Mouse (Mus musculus) fat pad, adult 2 months (tissue): Measurements from ENCODE around the gene Ccdc33.
A peak's percentile ranks its signal among the peaks of the same experiment; 100 is the strongest.

ENCODE experiments used
- DNase-seq: peaks from one replicate; pipeline ENCODE4 v3.0.0-alpha.2; 2011; ENCODE audit warnings: low read depth, low spot score; ENCODE audit errors: extremely low read depth

Ccdc33 gene

GRCm38 (mm10) chr9:58092581-58093269, 25.9 kb downstream of the Ccdc33 start:
- peak; percentile 82 for DNase-seq

DNA sequence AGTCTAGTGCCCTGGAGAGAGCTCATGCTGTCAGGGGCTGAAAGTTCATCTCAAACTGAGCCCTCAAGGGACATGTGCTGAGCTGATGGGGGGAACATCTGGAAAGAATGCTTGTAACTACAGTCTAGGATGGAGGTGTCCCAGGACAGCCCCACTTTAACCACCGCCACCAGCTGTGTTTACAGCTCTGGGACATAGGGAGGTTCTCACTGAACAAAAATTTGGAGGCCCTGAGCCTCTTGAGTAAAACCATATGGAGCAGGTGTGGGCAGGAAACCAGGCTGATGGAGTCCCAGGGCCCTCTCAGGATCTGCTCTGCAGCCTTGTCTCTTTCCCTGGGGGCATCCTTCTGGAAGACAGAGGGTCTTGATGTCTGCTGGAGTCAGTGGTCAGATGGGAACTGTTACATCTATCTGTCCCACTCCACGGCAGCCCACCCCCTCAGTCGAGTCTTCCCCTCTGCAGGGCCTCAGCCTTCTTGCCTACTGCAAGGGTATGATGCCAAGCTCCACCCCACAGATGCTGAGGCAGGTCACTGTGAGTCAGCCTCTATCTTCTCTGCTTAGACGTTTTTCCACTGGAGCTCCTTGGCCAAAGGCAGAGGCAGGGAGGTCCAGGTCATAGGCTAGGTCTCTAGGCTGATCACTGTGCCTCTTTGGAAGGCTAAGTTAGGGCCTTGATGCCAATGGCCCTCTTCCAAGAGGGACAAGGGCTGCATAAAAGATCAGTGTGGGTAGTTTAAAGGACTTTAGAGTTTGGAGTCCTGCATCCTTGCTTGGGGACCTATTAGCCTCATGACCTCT, 26.8 kb downstream of the Ccdc33 start:
- no peak for DNase-seq

DNA sequence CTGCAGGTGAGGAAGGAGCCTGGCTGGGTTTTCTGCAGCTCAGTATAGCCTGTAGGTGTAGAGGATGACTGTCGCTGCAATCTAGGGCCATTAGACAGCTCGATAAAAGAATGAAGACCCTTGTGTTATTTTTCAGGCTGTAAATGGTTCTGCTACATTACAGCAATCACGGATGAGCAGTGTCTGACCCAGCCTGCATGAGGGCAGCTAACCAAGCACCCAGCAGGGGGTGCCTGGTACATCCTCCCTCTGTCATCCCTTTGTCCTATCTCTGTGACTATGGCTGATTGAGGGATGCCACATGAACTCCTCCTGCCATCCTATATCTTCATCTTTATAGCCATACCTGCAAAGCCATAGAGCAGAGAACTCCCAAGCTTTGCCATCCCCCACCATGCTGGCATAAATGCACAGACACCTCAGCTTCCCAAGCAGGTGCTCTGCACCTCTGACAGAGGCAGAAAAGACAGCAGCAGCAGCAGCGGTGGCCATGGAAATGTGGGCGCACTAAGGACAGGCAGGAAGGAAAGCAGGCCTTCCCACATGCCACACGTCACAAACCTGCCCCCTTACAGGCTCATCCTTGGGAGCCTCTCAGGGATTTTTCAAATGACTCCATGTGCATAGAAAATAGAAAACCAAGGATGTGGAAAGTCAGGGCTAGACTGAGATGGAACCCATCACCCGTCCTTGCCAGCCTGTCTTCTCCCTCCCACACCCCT, 31.2 kb downstream of the Ccdc33 start:
- no peak for DNase-seq

DNA sequence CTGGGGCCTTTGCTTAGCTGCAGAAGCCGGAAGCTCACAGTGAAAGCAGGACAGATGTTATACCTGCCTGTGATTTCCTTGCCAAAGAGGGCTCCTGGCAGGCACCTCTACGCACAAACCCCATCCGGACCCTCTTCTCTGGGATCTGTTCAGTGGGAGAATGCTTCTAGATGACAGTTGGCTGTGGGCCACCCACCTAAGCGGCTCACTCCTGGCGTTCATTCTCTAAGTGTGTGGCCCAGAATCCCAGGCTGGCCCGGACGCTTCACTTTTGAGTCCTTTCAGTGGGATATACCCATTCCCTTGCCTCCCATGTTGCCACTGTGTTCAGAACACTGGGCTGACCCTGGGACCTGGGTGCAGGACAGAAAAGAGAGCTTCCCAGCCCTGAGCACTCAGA, 31.8 kb downstream of the Ccdc33 start:
- no peak for DNase-seq

DNA sequence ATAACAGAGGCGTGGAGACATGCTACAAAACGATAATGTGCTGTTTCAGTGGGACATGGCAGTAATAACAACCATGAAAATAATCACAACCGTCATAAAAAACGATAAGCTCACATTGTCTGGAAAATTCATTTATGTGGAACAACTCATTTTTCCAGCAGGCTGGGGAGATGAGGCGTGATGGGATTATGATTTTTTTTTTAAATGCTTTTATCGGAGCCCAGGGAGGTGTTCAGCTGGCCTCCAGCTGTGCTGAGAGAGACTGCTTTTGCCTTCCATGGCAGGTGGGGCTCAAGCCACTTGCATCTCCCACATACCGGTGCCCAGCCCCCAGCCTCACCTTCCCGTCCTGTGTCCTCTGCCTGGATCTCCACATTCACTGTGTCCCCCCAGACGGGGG, 32.4 kb downstream of the Ccdc33 start:
- no peak for DNase-seq

- no peak for DNase-seq
Measured at GRCm38 (mm10) chr9:58085074-58085473, 33.5 kb downstream of the Ccdc33 start.

DNA sequence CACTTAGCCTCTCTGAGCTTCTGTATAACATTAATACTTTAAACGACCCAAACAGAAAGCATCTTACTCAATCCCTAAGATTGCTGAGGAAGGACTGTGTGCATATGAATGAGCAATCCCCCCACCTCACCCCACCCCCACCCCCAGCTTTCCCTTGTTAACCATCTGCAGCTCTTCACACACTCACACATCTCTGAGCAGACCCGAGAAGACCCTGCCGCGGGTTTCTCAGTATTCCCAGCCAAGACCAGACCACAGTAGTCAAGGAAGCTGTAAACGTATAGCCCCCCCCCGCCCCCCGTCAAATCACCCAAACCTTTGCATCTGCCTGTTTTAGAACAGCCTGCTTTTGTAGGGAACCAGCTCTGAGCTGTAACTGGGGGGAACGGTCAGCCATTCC, 34.0 kb downstream of the Ccdc33 start:
- no peak for DNase-seq

- DNase-seq, result no peak
Measured at GRCm38 (mm10) chr9:58074561-58074960, 44.1 kb downstream of the Ccdc33 start.

DNA sequence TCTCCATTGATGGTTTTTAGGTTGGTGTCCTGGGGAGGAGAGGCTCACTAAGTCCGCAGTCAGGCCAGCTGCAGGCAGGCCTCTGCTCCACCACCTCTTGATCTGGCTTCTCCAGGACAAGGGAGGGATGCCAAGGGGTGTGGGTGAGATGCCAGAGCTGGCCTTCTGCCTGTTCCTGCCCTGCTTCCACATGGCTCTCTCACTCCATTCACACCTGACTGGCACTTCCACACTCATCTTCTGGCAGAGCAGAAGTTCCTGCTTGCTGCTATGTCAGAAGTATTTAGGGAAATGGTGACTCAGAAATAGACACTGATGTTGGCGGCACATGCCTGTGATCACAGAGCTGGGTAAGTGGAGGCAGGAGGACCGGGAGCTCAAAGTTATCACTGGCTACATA, 51.1 kb downstream of the Ccdc33 start:
- DNase-seq, result no peak

DNA sequence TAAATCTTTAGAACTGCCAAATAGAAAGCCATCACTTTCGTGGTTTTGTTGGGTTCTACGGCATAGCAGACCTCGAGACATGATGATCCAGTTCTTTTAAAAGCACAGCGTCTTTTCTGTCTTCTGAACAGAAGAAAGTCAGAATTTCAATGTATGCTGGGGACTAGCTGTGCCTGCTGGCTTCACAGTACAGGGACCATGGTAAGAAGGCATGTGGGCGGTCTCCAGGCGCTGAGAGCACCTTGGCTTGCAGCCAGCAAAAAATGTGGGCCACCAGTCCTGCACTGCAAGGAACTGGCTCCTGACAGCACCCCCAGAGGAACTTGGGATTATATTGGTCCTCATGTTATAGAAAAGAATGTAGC, 51.9 kb downstream of the Ccdc33 start:
- no peak for DNase-seq

DNA sequence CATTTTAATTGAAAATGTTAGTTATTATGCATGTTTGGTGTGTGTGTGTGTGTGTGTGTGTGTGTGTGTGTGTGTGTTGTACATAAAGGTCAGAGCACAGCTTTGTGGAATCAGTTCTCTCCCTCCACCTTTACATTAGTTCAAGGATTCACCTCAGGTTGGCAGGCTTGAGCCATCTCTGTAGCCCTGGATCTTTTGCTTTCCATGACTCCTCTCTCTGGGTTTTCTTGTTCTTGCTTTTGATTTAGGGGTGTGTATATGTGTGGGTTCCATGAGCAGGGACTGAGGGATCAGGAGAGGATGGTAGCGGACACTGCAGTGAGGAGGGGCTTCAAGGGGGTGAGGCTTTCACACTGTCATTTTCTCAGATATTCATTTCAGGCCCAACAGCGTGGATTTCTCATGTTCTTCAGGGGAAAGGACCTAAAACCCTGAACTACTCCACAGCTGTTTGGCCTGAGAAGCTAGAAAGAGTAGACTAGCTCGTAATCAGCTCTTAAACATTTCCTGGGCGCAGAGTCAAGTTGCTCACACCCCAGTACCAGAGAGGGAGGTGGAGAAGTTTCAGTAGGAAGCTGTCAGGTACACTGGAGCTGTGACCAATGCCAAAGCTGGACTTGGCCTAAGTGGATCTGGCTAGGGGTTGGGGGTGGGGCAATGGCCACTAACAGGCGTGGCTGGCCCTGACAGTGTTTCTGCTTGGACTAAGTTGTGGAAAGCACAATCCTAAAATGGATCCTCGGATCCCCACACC, 52.5 kb downstream of the Ccdc33 start:
- no peak for DNase-seq

DNA sequence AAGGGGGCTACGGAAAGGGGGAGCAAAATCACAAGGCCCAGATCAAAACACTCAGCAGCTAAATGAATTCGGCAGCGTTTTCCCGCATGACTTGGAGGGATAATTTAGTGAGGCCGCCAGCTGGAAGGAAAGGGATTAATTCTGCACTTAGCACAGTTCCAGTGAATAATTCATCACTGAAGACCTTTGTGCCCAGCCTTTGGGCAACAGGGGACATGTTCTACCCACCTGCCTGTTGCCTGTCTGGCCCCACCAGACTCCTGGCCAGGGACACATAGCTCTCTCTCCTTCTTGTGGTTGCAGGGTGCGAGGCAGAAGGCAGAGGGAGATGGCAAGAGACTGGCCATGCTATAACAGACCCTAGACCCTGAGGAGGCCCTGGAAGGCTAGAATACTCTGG, 53.1 kb downstream of the Ccdc33 start:
- DNase-seq, result no peak

GRCm38 (mm10) chr9:58063531-58063930, 55.1 kb downstream of the Ccdc33 start, which contains the start of gene Stra6:
Gene Stra6, plus strand, starts transcription at chr9:58063788.
- DNase-seq, result no peak

DNA sequence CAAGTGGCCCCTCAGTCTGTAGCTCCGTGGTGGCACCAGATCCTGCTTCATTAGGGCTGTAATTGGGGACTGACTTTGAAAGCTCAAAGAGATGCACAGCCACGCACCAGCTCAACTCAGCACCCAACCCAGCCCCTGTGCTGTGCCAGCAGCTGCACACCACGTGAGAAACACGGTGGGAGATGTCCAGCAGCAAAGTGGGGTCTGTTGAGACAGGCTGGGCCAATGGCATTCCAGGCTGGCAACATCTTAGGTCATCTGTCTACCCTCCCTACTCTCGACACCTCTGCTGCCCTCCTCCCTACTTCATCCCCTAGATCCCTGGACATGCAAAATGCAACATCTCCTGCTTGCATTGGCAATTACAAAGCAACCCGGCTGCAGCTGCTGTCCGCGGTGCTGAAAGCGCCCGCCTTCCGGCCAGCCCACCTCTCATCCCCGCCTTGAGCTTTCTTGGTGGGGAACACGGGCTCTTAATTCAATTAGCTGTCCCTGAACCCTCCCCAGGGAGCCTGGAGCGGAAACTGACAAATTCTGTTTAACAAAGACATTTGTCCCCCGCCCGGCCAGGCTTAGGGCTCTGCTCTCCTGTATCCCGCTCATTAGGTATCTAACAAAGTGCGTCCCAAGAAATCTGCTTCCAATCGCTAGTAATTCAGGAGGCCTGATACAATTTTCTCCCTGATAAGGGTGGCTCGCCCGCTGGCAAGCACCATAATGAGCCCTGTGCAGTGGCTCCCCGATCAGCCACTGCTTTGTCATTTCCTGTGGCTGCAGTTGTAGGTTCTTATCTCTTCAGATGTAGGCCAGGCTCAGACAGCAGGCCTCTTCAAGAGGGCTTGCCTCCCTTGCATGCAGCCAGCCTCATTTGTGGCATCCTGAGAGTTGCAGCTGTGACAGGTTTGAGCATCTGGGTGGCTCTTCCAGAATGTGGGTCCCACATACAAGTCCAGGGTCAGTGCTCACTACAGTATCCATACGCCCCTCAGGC, 57.7 kb downstream of the Ccdc33 start:
- no peak for DNase-seq

DNA sequence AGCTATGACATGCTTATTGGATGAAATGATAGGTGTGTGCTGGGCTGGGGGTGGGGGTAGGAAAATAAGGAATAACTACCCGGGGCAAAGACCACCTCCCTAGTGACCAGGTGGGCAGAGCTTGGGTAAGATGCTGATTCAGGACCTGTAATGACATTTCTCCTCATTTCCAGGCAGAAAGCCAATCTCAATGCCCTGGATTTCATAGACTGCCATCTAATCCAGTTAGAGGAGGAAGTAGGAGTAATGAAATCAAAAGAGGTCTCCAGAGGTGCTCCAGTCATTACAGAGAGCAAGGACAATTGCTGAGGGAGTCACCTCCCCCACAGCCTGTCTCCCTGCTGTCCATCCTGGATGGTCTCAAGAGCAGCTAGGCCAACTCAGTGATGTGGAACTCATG, 58.7 kb downstream of the Ccdc33 start:
- DNase-seq, result no peak

GRCm38 (mm10) chr9:58055666-58056065, 63.0 kb downstream of the Ccdc33 start:
- no peak for DNase-seq

GRCm38 (mm10) chr9:58054032-58054431, 64.6 kb downstream of the Ccdc33 start:
- no peak for DNase-seq

- DNase-seq, result no peak
Measured at GRCm38 (mm10) chr9:58053544-58053943, 65.1 kb downstream of the Ccdc33 start.

DNA sequence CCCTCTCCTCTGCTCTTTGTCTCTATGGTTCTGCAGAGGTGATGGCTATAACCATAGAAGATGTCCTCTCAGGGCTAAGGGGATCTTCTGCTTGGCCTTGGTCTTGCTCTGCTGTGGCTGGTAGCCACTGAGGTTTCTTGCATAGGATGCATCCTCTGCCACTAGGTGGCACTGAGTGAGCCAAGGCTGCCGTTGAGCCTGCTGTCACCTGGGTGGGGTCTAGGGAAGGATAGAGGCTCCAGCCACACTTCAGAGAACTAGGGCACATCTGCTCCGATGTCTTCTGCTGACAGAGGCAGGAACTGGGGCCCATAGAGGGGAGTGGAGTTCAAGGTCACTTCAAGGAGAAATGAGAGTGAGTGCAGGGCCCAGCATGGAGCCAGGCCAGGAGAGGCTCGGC, 65.5 kb downstream of the Ccdc33 start:
- DNase-seq, result no peak

GRCm38 (mm10) chr9:58051937-58052336, 66.7 kb downstream of the Ccdc33 start:
- no peak for DNase-seq
